Mouse (Mus musculus): ENCODE measurements around the gene Atxn1.

Atxn1 gene

DNA sequence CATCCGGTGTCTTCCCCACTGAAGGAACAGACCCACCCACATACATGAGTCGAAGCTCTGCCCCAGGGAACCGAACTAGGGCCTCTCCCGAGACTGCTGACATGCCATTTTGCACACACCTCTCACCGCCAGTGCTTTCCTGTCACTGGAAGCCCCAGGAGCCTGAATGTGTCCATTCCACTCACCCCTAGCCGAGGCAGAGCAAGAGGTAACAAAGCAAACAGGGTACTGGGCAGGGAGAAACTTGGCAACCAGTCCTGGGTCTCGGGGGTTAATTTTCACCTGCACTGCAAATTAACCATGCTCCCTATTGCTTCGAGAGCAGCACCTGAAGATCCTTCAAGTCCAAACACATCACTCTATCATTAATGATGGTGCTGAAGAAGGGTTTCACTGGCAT, 64.0 kb downstream of the Atxn1 start:
- no peak for DNase-seq (ENCODE audit: low read depth, low spot score)

DNA sequence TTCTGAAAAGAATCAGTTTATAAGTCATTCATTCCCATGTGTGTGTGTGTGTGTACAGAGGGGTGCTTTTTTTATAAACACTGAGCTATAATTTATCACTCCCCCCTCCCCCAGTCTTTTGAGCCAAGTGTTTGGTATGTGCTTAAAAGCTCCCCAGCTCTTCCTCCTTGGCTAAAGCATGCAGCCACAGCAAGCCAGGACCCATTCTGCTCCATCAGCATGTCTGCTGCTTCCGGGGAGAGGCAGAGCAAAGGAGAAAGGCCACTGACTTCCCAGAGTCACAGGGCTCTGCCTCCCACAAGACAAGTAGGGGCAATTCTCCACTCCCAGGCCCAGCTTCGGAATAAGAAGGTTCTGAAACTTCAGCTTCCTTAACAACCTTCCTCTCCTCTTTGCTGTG, 67.2 kb downstream of the Atxn1 start:
- DNase-seq (ENCODE audit: low read depth, low spot score): no peak

DNA sequence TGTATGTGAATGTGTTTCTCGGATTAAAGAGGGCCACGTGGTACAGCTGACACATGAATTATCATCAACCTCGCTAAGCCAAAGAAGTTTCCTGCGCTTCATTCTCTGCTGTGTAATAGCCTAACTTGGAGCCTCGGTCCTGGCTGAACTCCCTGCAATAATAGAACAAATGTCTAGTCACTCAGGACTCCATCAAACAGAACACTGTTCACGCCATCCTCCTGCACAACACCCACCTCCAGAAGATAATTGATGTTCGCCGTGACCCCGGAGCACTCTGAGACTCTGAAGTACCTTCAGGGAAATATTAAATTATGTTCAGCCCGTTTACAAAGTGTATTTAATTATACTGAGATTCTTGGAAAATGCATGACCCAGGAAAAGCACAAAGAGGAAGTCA, 70.0 kb downstream of the Atxn1 start:
- DNase-seq (ENCODE audit: low read depth, low spot score): no peak

DNA sequence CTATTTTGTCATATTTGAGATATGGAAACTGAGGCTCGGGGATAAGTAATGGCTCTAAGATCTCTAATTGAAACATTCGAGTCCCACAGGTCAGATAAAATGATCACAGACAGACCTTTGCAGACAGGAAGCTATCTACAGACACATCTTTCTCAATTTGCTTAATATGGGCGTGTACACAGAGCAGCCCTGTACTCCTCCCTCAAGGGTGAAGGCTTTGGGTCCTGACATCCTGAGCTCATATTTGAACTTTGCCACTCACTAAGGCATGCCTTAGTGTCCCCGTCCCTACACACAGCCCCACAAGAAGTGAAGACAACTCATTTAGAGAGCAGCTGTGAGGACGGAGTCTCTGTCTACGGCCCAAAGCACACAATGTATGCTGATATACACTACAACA, 70.6 kb downstream of the Atxn1 start:
- no peak for DNase-seq (ENCODE audit: low read depth, low spot score)

DNA sequence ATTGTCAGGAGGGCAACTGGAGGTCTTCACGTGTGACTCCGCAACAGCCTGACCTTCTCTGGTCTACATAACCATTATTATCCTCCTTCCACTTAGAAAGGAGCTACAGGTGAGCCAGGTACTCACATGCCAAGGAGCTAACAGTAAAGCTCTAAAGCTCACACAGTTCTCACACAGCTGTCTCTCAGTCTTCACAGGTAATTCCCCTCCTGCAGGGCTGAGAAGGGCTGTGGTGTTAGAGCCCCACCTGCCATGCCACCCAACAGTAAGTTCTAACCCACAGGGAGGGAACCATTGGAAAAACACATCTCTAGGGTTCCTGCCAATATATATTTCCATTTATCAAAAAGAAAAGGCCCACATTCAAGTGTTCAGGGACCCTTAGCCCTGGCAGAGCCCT, 73.7 kb downstream of the Atxn1 start:
- no peak for DNase-seq (ENCODE audit: low read depth, low spot score)

DNA sequence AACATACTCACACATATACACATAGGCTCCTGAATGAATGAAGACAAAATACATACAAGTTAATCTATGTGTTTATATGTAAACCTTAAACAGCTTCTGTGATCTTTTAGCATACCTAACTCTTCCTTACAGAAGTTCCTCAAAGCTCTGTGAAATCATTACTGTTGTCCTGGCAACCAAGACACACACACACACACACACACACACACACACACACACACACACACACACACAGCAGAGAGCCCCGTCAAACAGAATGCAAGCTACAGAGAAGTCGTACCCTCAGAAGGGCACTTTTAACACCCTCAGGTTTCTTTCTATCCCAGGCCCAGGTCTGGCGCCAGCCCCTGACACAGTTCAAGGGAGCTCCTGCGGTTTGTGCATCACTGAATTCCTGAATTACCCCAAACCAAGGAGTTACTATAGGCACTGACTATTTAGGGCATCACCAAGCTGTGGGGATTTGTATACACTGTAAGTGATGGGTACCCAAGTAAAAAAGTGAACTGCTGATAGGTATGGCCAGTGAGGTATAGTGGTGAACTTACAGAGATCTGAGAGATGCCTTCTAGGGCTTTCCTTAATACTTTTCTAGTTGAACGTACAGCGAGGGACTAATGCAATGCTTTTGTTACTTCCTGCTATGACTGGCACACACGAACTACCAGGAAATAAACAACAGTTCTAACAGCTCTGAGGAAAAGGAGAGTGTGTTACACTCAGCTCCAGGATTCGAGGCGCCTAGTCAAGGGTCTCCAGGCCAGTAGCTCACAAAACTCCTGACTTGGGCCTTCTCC, 75.7 kb downstream of the Atxn1 start:
- DNase-seq (ENCODE audit: low read depth, low spot score): no peak

DNA sequence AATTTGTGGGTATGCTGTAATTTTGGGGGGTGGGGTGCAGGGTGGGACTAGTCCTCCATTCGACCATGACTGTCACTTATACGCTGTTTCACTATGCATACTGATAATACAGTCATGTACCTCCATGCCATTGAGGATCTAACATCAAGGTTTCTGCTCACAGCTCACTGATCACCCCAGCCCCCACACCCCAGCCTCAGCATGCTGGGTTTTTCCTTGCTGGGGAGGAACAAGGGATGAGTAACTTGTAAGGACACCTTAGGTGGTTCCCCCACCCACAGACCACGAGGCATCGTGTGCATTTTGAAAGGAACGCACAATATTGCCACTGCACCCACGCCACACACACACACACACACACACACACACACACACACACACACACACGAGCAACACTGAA, 79.9 kb downstream of the Atxn1 start:
- DNase-seq (ENCODE audit: low read depth, low spot score): no peak

DNA sequence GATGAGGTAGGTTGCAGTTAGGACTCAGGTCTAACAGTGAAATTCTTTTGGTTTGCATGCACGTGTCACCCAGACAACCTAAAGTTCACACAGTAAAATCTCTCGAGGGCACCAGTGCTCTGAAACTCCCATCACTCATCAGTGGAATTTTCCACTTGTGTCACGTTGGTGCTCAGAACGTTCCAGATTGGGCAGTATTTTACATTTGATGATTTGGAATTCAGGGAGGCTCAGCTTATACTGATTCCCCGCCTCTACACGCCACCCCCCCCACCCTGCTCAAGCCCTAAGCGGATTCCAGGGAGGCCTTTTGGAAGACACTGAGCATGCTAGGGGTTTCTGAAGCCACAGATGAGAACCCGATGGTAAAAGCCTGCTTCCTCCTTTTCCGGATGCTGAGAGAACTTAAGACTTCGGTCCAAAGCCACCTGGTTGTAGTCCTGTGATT, 81.0 kb downstream of the Atxn1 start:
- no peak for DNase-seq (ENCODE audit: low read depth, low spot score)

DNA sequence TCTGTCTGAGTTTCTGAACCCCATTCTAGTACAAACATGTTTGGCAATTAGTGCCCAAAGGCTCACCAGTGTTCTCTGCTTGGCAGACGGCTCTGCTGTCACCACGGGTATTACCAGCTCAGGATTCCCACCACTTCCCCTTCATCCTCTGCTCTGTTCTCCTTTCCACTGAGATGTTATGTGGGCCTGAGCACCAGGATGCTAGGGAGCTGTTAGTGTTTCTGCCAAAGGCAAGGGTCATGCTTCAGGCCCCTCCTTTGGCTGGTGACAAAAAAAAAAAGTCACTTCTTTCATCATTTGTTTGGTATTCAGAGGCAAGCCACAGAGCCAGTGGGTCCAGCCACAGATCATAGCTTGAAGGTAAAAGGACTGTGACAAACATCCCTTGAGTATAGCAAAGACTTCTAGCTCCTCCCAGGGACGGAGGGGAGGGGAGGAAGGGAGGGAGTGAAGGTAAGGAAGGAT, 81.8 kb downstream of the Atxn1 start:
- DNase-seq (ENCODE audit: low read depth, low spot score): no peak

DNA sequence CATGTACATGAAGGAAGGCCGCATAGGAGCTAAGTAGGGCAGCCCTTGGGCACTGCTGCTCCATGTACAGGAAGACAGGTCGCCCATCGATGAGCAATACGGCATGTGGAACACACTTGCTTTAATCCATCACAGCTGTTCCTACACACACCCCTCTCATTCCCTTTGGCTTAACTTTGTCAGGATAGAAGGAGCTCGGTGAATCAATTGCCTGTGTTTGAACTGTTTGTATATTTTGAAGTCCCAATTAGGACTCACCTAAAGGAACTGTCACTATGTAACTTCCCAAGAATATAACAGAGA, 84.3 kb downstream of the Atxn1 start:
- DNase-seq (ENCODE audit: low read depth, low spot score): no peak

DNA sequence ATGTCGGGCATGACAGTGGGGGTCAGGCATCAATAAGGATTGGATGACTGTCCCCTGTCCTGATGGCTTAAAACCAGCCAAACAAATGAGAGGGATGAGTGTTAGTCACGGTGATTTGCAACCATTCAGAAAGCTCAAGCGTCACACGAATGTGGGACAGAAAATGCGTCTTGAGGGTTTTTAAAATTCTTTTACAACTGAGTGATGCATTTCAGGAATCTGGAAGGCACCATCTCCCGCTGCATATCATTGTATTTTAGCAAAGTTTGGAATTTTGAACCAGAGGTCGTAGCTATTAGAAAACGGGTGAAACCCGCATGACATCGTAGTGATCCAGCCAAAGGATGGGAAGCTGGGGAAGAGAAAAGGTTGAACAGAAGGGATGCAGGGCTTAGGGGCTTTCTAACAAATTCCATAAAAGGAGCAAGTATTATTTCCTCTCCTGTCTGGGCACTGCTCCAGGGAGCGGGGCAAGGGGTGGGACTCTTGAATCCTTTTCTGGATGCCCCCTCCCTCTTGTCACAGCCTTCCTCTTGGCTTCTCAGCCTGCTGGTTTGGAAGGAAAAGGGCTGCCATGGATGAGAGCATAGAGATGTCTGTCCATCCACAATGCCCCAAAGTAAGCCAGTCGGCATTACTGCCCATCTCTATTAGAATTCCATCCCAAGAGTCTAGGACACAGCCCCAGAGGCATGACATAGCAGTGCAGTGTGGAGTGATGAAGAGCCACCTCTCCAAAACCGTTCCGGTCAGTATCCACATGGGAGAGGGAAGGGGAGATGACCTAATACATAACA, 84.9 kb downstream of the Atxn1 start:
- DNase-seq (ENCODE audit: low read depth, low spot score): no peak

DNA sequence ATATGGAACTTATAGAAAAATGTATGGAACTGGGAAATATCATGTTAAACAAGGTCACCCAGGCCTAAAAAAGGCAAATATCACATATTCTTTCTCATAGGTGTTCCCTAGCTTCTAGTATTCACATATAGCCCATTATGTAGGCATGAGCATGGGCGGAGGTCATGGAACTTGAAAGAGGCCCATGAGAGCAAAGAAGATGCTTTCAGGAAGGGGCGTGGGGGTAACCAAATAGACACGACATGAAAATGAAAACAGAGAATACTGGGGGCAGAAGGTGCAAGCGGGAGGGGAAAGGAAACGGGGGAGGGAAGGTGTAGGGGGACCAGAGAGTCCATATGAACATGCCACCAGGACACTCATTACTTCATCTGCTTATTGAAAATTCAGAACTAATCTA, 87.9 kb downstream of the Atxn1 start:
- DNase-seq (ENCODE audit: low read depth, low spot score): no peak

DNA sequence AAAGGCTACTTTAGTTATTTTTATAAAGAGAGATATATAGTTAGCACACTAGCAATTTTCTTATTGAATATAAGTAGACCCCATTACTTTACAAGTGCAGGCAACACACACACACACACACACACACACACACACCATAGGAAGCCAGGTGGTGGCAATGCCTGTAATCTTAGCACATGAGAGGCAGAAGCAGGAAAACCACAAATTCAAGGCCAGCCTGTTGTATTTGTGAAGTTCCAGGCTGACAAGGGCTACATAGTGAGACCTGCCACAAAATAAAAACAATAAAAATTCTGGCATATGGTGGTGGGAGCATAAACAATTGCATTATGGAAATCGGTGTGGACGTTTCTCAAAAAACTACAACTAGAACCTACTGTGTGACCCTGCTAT, 88.4 kb downstream of the Atxn1 start:
- no peak for DNase-seq (ENCODE audit: low read depth, low spot score)

DNA sequence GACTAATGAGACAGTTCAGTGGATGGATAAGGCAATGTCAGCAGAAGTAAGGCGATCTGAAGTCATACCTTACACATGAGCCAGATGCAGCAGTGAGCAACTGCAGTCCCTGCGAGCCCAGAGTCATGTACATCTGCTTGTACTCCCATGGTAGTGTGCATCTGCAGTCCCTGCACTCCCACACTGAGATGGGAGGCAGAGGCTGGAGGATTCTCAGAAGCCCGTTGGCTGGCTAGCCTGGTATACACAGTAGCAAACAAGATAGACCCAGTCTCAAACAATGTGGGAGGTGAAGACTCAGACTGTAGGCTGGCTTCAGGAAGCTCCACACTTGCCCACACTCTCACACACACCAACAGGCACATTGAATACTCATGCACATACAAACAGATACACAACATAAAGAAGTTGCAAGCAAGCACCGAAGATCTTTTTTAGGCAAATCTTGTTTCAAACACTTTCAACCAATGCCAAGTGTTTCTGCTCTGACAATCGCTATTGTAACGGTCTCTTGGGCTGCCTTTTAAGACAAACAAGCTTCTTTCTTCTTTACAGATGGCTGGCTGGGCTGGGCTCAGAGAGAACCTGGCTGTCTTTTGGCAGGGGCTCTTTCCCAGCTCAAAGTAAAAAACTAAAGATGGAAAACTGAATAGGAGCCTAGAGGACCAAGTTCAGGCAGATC, 89.0 kb downstream of the Atxn1 start:
- no peak for DNase-seq (ENCODE audit: low read depth, low spot score)

DNA sequence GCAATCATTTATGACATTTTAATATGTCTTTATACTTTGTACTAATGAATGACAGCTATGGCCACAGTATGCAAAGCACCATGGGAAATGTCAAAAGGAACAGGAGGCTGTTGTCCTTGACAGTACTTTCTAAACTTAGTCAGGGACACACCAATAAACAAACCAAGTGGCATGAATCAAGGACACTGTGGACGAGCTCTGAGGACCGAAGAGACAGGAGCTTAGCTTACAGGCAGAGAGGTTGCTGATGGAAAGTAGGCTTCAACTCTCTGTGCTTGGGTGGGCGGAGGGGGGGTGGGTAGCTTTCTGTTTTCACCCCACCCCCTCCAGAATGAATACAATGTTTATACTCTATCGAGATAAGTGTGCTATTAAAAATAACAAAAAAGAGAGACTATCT, 90.6 kb downstream of the Atxn1 start:
- DNase-seq (ENCODE audit: low read depth, low spot score): no peak

DNA sequence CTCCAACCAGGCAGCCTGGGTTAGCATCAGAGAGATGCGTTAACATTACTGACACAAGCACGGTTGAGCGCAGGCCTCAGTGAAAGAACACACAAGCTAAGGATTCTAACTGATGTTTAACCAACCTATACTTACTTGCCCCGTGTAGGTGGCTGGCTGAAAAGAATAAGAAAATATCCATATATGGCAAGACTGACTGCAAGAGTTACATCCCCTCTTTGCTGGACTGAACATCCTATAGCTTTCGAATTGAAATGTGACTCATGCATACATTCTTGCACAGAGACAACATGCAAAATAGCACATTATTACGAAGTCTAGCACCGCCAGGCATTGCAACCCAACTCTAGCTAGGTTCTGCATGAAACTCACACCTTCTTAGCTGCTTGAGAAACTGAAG, 91.8 kb downstream of the Atxn1 start:
- no peak for DNase-seq (ENCODE audit: low read depth, low spot score)

DNA sequence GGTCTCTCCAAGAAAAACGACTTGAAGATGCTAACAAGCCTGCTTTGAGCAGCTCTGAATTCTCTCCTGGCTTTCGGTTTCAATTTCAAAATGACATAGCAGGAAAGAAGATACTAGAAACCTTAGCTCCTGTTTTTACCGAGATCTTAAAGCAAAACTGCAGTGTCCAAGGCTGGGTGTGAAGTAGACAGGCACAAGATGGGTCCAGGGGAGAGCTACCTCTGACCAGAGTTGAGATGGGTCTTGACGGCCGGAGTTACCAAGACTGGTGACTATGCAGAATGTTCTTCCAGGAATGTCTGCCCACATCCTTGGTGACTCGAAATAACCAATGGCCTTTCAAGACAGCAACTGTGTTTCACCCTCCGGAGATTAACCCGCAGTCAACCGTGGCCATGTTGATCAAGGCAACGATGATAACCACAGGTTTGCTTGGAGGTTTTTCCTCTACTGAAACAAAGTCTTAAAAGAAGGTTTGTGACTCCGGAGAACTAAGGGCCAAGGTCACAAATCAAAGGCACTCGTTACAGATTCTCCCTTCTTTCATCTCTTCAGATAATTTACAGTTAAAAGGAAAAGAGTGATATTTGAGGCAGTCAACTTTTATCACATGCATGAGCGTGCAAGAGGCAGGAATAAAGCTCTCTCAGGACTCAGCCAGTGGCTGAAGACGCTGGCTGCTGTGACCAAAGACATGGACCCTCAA, 92.6 kb downstream of the Atxn1 start:
- DNase-seq (ENCODE audit: low read depth, low spot score): no peak

DNA sequence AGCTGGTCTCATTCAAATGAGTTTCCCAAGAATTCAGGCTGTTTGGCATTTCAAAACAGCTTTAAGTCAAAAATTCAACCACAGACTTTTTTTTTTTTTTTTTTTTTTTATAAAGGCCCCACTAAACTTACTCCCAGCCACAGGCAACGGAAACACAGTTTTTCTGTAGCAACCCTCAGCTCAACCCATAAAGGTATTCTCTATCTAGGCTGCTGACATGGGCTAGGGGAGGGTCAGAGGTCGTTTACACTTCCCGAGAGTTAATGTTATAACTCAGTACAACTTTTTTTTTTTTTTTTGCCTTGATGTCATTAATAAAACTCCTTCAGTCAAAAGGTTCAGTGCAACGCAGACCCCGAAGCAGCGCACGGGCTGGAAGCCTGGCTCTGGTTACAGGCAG, 93.3 kb downstream of the Atxn1 start:
- no peak for DNase-seq (ENCODE audit: low read depth, low spot score)

DNA sequence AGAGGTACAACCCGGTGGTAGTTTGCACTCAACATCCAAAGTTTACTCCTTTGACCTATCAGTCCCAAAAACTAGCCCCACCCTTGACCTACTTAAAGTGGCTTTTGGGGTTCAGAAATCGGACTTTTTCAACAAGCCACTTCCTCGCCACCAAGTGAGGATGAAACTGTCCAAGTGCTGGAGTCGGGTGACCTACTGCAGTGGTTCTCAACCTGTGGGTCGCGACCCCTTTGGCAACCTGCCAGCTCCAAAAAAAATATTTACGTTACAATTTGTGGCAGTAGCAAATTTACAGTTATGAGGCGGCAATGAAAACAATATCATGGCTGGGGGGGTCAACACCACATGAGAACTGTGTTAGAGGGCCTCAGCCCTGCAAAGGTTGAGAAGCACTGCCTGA, 95.9 kb downstream of the Atxn1 start:
- no peak for DNase-seq (ENCODE audit: low read depth, low spot score)

DNA sequence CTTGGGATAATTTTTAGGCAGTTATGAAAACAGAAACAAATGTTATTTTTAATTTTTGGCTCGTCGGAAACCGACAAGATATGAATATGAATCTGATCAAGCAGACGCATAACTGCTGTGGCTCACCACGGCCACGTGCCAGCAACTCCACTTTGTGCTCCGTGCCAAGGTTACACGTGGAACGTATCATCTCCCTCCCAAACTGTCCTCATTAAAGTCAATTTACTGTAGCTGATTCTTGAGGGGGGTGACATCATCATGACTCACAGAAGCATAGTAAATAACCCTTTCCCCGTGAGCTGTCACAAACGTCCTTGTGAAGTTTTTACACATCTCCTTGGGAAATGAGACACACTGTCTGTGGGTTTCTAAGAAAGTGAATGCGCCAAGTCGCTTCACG, 97.5 kb downstream of the Atxn1 start:
- no peak for DNase-seq (ENCODE audit: low read depth, low spot score)

DNA sequence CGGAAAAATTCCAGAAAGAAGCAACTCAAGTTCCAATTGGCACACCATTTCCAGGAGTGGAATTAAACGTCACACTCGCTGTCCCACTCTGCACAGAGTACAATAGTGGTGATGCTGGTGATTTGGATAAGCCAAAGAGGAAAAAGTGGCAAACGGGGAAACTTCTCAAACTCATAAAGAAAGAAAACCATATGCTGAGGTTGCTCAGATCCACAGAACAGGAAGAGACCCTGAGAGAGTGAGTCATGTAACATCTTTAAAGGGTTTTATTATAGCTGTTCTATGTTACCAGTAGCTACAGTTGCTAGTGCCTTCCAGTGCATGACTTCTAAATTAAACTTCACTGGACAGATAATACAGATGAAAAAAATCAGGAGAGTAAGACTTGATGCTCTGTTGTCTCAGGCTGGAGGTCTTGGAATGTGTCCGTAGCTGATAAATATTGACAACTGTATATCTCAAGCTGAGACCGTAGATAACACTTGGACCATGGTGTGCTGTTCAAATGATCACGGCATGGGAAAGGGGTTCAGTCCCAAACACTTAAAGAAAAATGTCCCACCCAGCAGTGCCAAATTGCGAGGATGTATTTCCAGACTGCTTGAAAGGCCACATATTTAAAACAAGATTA, 98.1 kb downstream of the Atxn1 start:
- no peak for DNase-seq (ENCODE audit: low read depth, low spot score)

DNA sequence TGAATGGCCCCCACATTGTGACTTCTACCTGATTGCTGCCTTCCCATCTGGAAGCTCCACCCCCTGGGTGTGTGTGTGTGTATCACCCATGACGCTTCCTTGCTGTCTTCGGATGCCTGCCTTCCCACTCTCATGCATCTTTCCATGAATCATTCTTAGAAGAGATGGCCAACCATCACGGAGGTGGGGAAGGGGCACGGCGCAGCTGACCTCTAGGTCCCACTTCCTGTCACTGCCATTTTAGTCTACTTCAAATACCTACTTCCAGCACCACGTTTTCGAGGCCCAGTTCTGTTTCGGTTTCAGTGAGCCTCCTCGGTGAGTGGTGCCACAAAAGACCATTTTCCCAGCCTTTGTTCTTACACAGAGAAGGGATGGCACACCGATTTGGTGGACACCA, 99.2 kb downstream of the Atxn1 start:
- DNase-seq (ENCODE audit: low read depth, low spot score): no peak

Data from WW6 (cell line).